Mouse (Mus musculus): ENCODE results near the gene Rraga. TPM values are rescaled to one million over a fixed set of nuclear protein-coding genes. Genes with fewer than 3 reads are reported as not detected.
"Not testable (repeated sequence)": the region's sequence is repeated elsewhere in the genome, so short reads cannot be mapped to it uniquely, and the experiment has no call there.

Rraga gene
- total and polyA plus RNA-seq, 2 experiments from 2014 or later, result 31.3 to 135 TPM

DNA sequence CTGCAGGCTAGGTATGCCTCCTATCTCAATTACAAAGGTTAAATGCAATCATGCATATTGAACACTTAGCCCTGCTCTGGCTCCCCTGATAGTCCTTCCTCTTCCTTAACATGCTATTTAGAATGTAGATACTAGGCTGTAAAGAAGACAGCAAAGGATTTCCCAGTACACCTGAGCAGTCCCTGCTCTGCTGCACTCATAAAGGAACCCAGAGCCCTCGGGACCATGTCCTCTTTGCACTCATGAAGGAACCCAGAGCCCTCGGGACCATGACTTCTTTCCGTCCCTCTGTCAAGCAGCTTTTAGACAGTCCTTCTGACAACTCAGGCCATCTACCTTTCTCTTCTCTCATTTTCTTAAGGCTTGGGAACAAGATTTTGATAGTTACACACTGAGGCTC is 5.1 kb downstream of the Rraga start:
- Histone ChIP-seq H3K27ac (no peak overlapping the region), H3K4me2 (ENCODE audit: low read depth, low read length) (no peak overlapping the region), H3K9ac (replicated peaks; ENCODE audit: low read length) (no peak overlapping the region), H3K9me3 (ENCODE audit: low read length) (no peaks in the 10 kb centered on the region), H3K27me3 (ENCODE audit: insufficient read depth, low read length) (no peaks in the 10 kb centered on the region), H3K36me3 (ENCODE audit: insufficient read depth, low read length) (peaks cover 9% of the 10 kb centered on the region; the same call in 1 of the 2 replicates), H3K4me1 (ENCODE audit: insufficient read depth, low read length) (peaks cover 9% of the 10 kb centered on the region; the same call in 1 of the 2 replicates), H3K4me3 (ENCODE audit: low read length) (no peak overlapping the region)
- TF ChIP-seq CTCF (IDR thresholded peaks at IDR 0.05; ENCODE audit: low read depth), result no peak
- no peak for DNase-seq (ENCODE audit: low spot score)
- no peak for ATAC-seq
- WGBS, result 91% methylated on average over 3 of the region's 3 CpGs

GRCm38 (mm10) chr4:86588236-86588635 is 12.8 kb downstream of the Rraga start:
- H3K36me3 ChIP-seq (ENCODE audit: insufficient read depth, low read length), result peaks cover 10% of the 10 kb centered on the region
- H3K9me3 ChIP-seq (ENCODE audit: low read length), result no peaks in the 10 kb centered on the region
- no peak overlapping the region for H3K4me2 ChIP-seq (ENCODE audit: low read depth, low read length)
- 88% methylated on average over 3 of the region's 3 CpGs for WGBS
- peak; percentile 29; the same call in 1 of the 2 replicates for TF ChIP-seq CTCF (IDR thresholded peaks at IDR 0.05; ENCODE audit: low read depth)
- ATAC-seq (no peak), DNase-seq (ENCODE audit: low spot score) (peak; percentile 9)
- H3K4me1 ChIP-seq (ENCODE audit: insufficient read depth, low read length), result no peaks in the 10 kb centered on the region
- H3K27ac ChIP-seq, result no peak overlapping the region
- H3K27me3 ChIP-seq (ENCODE audit: insufficient read depth, low read length), result no peaks in the 10 kb centered on the region
- H3K4me3 ChIP-seq (ENCODE audit: low read length), result no peak overlapping the region
- H3K9ac ChIP-seq (replicated peaks; ENCODE audit: low read length), result no peak overlapping the region

DNA sequence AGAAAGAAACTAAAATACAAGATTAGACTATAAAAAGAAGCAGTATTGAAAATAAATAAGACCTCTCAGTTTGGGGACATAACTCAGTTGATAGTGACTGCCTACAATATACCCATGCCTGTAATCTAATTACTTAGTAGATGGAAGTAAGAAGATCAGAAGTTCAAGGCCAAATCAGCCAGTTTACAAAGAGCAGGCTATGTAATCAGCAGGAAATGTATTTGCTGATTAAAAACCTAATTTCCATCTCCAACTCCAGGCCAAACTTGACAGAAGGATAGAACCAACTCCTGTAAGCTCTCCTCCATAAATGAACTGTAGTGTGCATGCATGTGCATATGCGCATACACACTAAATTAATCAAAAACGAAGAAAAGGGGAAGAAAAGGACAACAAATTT is 15.8 kb downstream of the Rraga start:
- TF ChIP-seq CTCF (IDR thresholded peaks at IDR 0.05; ENCODE audit: low read depth), result no peak
- Histone ChIP-seq H3K9ac (replicated peaks; ENCODE audit: low read length) (no peak overlapping the region), H3K36me3 (ENCODE audit: insufficient read depth, low read length) (peaks cover 8% of the 10 kb centered on the region), H3K4me3 (ENCODE audit: low read length) (no peak overlapping the region), H3K4me1 (ENCODE audit: insufficient read depth, low read length) (no peaks in the 10 kb centered on the region), H3K9me3 (ENCODE audit: low read length) (no peaks in the 10 kb centered on the region), H3K27me3 (ENCODE audit: insufficient read depth, low read length) (no peaks in the 10 kb centered on the region), H3K27ac (no peak overlapping the region), H3K4me2 (ENCODE audit: low read depth, low read length) (no peak overlapping the region)
- no peak for ATAC-seq
- DNase-seq (ENCODE audit: low spot score), result no peak
- 96% methylated on average over 2 of the region's 2 CpGs for WGBS

GRCm38 (mm10) chr4:86611524-86612288 is 36.2 kb downstream of the Rraga start, which contains the start of gene Haus6:
Gene Haus6 (minus strand): TSS chr4:86612055.
- DNase-seq (ENCODE audit: low spot score) (peak; percentile 99), ATAC-seq (peak; percentile 100)
- TF ChIP-seq CTCF (IDR thresholded peaks at IDR 0.05; ENCODE audit: low read depth), result no peak
- H3K4me2 ChIP-seq (ENCODE audit: low read depth, low read length), result peak within 1 kb of the TSS; percentile 93
- peak within 1 kb of the TSS; percentile 79 for H3K27ac ChIP-seq
- WGBS, result under 1% methylated on average over 59 of the region's 59 CpGs
- peak within 1 kb of the TSS; percentile 89 for H3K4me3 ChIP-seq (ENCODE audit: low read length)
- H3K4me1 ChIP-seq (ENCODE audit: insufficient read depth, low read length), result peaks cover 8% of the 10 kb centered on the region; the same call in 1 of the 2 replicates
- H3K9me3 ChIP-seq (ENCODE audit: low read length), result no peaks in the 10 kb centered on the region
- peak within 1 kb of the TSS; percentile 72 for H3K9ac ChIP-seq (replicated peaks; ENCODE audit: low read length)
- H3K27me3 ChIP-seq (ENCODE audit: insufficient read depth, low read length), result no peaks in the 10 kb centered on the region
- H3K36me3 ChIP-seq (ENCODE audit: insufficient read depth, low read length), result no peaks in the 10 kb centered on the region

DNA sequence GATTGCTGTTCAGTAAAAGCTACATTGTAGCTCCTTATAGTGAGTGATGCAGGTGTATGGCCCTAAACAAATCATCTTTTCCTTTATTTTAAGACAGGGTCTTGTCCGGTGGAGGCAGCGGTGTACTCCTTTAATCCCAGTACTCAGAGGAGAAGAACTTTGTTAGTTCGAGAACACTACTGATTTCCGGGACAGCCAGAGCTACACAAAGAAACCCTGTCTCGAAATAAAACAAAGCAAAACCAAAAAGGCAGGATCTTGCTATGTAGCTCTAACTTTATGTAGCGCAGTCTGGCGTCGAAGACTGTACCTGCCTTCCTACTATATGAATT is 36.8 kb downstream of the Rraga start:
- H3K27me3 ChIP-seq (ENCODE audit: insufficient read depth, low read length), result no peaks in the 10 kb centered on the region
- 27% methylated on average over 8 of the region's 8 CpGs for WGBS
- DNase-seq (ENCODE audit: low spot score), result no peak
- no peak; the same call in 1 of the 2 replicates for ATAC-seq
- no peaks in the 10 kb centered on the region for H3K9me3 ChIP-seq (ENCODE audit: low read length)
- H3K4me2 ChIP-seq (ENCODE audit: low read depth, low read length), result peak overlapping the region; percentile 93
- H3K9ac ChIP-seq (replicated peaks; ENCODE audit: low read length), result peak overlapping the region; percentile 48
- no peaks in the 10 kb centered on the region for H3K36me3 ChIP-seq (ENCODE audit: insufficient read depth, low read length)
- no peak for TF ChIP-seq CTCF (IDR thresholded peaks at IDR 0.05; ENCODE audit: low read depth)
- peak overlapping the region; percentile 89 for H3K4me3 ChIP-seq (ENCODE audit: low read length)
- peak overlapping the region; percentile 79 for H3K27ac ChIP-seq
- peaks cover 8% of the 10 kb centered on the region; the same call in 1 of the 2 replicates for H3K4me1 ChIP-seq (ENCODE audit: insufficient read depth, low read length)

DNA sequence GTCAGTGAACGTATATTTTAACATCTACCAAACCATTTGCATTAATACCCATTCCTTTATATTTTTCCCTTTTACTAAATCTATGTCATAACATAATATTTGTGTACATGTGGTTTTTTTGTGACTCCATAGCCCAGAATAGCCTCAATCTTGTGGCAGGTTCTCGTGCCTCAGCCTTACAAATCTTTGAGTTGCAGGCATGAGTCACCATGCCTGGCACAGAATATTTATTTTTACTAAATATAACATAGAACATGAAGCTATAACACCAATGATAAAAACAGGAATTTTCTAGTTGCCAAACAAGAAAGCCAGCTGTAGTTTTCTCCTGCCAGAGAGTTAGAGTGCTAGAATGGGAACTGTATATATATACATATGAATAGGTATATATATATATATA is 45.0 kb downstream of the Rraga start:
- ATAC-seq (no peak), DNase-seq (ENCODE audit: low spot score) (no peak)
- H3K4me3 ChIP-seq (ENCODE audit: low read length), result no peak overlapping the region
- no peaks in the 10 kb centered on the region for H3K9me3 ChIP-seq (ENCODE audit: low read length)
- no peaks in the 10 kb centered on the region for H3K4me1 ChIP-seq (ENCODE audit: insufficient read depth, low read length)
- no peak overlapping the region for H3K27ac ChIP-seq
- WGBS, result 75% methylated on average over 2 of the region's 2 CpGs
- no peak overlapping the region for H3K4me2 ChIP-seq (ENCODE audit: low read depth, low read length)
- no peaks in the 10 kb centered on the region for H3K36me3 ChIP-seq (ENCODE audit: insufficient read depth, low read length)
- H3K27me3 ChIP-seq (ENCODE audit: insufficient read depth, low read length), result no peaks in the 10 kb centered on the region
- TF ChIP-seq CTCF (IDR thresholded peaks at IDR 0.05; ENCODE audit: low read depth), result no peak
- no peak overlapping the region for H3K9ac ChIP-seq (replicated peaks; ENCODE audit: low read length)

DNA sequence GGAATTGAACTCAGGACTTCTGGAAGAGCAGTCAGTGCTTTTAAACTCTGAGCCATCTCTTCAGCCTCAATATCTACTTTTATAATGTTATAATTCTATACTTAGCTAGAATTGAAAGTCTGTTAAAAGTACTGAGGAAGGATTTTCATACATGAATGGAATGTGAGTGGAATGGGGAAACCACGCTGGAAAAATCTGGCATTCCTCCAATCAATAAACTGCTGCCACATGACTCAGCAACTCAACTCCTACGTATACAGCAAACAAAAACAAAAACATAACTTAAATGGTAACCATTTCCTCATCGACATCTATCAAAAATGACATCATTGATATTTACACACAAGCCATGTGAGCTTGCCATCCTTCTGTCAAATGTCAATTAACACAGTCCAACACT is 46.6 kb downstream of the Rraga start:
- Histone ChIP-seq H3K4me2 (ENCODE audit: low read depth, low read length) (no peak overlapping the region), H3K27me3 (ENCODE audit: insufficient read depth, low read length) (no peaks in the 10 kb centered on the region), H3K4me1 (ENCODE audit: insufficient read depth, low read length) (no peaks in the 10 kb centered on the region), H3K4me3 (ENCODE audit: low read length) (no peak overlapping the region), H3K36me3 (ENCODE audit: insufficient read depth, low read length) (no peaks in the 10 kb centered on the region), H3K27ac (no peak overlapping the region), H3K9me3 (ENCODE audit: low read length) (no peaks in the 10 kb centered on the region), H3K9ac (replicated peaks; ENCODE audit: low read length) (no peak overlapping the region)
- no peak for TF ChIP-seq CTCF (IDR thresholded peaks at IDR 0.05; ENCODE audit: low read depth)
- no peak for ATAC-seq
- 73% methylated on average over 3 of the region's 3 CpGs for WGBS
- no peak for DNase-seq (ENCODE audit: low spot score)

- H3K27me3 ChIP-seq (ENCODE audit: insufficient read depth, low read length); H3K4me2 ChIP-seq (ENCODE audit: low read depth, low read length); ATAC-seq; H3K9me3 ChIP-seq (ENCODE audit: low read length); DNase-seq (ENCODE audit: low spot score); H3K9ac ChIP-seq (replicated peaks; ENCODE audit: low read length); H3K4me3 ChIP-seq (ENCODE audit: low read length); H3K4me1 ChIP-seq (ENCODE audit: insufficient read depth, low read length); H3K36me3 ChIP-seq (ENCODE audit: insufficient read depth, low read length); H3K27ac ChIP-seq: not testable (repeated sequence)
- 89% methylated on average over 1 of the region's 1 CpGs for WGBS
These were observed 47.1 kb downstream of the Rraga start for GRCm38 (mm10) chr4:86622532-86622931.
